Mouse (Mus musculus) thymus, adult 2 months (tissue): ENCODE data around the gene Ubxn4.

Experiments
- CTCF ChIP-seq: fragments of 200-500 bp; IDR thresholded peaks from 2 replicates; pipeline ENCODE4 v1.5.1; 2012; ENCODE audit warnings: mild to moderate bottlenecking, control low read depth, low read length, moderate library complexity, borderline replicate concordance; ENCODE audit not compliant: control insufficient read depth, poor library complexity, insufficient read depth; ENCODE audit errors: extremely low read depth
- POLR2A ChIP-seq: fragments of 200-500 bp; IDR thresholded peaks from 2 replicates; pipeline ENCODE4 v1.6.1; 2012; ENCODE audit warnings: mild to moderate bottlenecking, low read length, control low read depth, moderate library complexity; ENCODE audit not compliant: control insufficient read depth, poor library complexity, insufficient read depth; ENCODE audit errors: extremely low read depth

DNA sequence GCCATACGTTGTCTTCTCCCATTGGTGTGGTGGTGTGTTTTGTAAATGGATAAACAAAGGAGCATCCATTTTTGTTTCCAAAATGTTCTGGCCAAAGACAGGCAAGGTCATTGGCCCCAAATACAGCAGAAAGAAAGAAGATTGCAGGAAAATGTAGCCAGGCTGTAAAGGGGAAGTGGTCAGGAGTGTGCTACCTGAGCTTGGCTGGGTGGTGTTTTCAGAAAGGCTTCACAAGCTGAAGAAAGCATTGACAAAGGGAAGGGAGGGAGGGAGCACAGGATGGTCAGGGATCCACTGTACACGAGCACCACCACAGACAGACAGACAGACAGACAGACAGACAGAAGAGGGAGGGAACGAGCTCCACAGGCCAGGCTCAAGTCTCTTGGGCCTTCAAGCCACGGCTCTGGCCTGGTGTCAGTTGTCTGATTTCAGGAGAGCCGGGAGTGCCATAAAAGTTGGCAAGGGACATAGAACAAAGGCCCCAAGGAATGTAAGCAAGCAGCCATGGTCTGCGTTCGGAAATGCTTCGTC lies 40.5 kb downstream of the Ubxn4 start:
- TF ChIP-seq CTCF (no peak), POLR2A (no peak)
